Mouse (Mus musculus) bone marrow, adult 2 months (tissue): Measurements from ENCODE around the gene Mogs.

Experiments
- CTCF ChIP-seq: fragments of 200-500 bp; IDR thresholded peaks from 2 replicates; pipeline ENCODE4 v1.5.1; 2011; ENCODE audit warnings: low read length, control low read depth; ENCODE audit not compliant: control insufficient read depth, insufficient read depth
- POLR2A ChIP-seq: fragments of 200-500 bp; IDR thresholded peaks from 2 replicates; pipeline ENCODE4 v1.6.1; 2011; ENCODE audit warnings: low read depth, mild to moderate bottlenecking, control low read depth, low read length, borderline replicate concordance; ENCODE audit not compliant: control insufficient read depth

GRCm38 (mm10) chr6:83065995-83066394 lies 49.3 kb upstream of the Mogs start:
- no peak for TF ChIP-seq POLR2A
- no peak for TF ChIP-seq CTCF
